Mouse (Mus musculus): ENCODE measurements around the gene Shox2.
A peak's percentile ranks its signal among the peaks of the same experiment; 100 is the strongest.

Gene Shox2

GRCm38 (mm10) chr3:66981706-66982105, at the start of gene Shox2:
Gene Shox2, minus strand, starts transcription at chr3:66981771.
- no peak for DNase-seq (ENCODE audit: low read depth, low spot score)

- DNase-seq (ENCODE audit: low read depth, low spot score), result no peak
These were observed 15.2 kb upstream of the Shox2 start for GRCm38 (mm10) chr3:66996820-66997219.

DNA sequence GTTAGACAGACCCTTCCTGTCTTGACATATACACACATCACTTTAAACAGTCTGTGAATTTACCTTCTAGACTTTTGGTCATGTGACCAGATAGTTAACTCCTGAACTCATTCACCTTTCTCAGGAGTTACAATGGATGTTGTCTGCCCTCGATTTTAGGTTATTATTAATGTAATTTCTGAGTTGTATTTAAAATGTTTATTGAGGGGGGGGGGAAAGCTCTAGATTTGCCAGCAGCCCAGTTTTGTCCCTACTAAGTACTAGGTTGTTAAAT, 4.7 kb upstream of the Shox2 start:
- no peak for DNase-seq (ENCODE audit: low read depth, low spot score)

DNA sequence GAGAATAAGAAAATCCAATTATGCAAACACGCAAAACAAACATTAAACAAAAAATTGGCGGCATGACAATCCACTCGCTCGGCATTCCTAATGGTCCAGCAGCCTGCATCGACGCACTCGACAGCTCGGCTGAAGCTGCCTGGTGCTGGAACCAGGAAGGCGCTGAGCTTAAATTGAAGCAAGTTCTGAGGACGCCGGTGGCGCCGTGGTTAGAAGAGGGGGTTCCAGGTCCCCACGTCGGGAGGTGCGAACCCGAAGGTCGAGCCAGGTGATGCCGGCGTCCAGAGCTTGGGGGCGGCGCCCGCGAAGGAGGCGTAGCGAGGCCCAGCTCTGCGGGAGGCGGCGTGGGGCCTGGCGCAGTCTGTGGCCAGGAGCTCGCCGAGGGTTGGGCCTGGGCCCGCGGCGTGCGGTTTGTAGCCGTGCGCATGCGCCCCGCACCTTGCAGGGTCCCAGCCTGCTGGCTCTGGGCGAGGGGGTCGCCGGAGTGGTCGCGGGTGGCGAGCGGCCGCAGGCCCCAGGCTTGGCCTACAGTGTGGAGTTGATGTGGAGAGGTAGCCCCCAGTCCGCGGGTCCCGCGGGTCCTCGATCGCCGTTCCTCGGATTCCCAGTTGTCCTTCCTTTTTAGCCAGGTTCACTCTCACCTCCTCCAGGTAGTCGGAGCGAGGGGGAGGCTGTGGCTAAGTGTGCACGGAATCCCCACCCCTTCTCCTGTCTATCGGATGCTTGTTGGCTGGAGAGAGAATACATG, 4.1 kb upstream of the Shox2 start:
- DNase-seq (ENCODE audit: low read depth, low spot score), result peak; percentile 66

DNA sequence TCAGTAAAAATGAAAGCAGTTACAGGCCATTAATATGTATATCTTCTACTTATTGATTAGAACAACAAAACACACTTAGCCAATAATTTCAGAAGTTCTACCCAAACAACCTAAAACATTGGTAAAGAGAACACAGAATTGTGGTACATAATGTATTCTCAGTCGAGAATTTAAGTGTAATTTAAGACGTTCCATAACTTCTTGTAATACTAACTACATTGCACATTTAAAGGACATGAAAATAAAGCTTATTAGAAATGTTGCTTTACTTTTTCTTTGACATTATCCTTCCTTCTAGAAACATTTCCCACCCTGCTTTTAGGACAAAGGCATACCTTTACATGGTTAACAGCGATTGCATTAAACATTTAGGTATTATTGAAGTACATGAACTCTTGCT, 1.9 kb upstream of the Shox2 start:
- no peak for DNase-seq (ENCODE audit: low read depth, low spot score)

GRCm38 (mm10) chr3:66982181-66982911, 775 bp upstream of the Shox2 start:
- no peak for DNase-seq (ENCODE audit: low read depth, low spot score)

DNA sequence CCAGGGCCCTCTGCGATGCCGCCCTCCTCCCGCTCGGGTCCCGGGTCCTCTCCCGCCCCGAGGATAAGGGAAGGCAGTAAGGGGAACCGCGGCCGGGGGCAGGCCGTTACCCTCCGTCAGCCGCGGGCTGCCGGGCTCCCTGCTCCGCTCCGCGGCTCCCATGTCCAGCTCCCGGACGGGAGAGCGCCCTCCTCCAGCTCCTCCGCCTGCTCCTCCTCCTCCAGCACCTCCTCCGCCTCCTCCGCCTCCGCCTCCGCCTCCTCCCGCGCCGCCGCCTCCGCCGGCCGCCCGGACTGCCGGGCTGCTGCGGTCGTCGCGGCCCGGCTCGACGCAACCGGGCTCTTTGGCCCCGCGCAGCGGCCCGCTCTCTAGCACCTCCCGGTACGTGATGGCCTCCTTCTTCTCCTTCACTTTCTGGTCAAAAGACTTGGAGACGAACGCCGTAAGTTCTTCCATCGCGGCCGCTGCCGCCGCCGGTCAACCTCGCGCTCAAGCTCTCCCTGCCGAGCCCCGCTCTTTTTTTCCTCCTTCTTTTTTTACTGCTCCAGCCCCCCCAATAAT, 390 bp downstream of the Shox2 start, which contains the start of gene Rsrc1:
Rsrc1 (plus strand) TSS at position 290 of the 561 bp plus-strand sequence.
- no peak for DNase-seq (ENCODE audit: low read depth, low spot score)

DNA sequence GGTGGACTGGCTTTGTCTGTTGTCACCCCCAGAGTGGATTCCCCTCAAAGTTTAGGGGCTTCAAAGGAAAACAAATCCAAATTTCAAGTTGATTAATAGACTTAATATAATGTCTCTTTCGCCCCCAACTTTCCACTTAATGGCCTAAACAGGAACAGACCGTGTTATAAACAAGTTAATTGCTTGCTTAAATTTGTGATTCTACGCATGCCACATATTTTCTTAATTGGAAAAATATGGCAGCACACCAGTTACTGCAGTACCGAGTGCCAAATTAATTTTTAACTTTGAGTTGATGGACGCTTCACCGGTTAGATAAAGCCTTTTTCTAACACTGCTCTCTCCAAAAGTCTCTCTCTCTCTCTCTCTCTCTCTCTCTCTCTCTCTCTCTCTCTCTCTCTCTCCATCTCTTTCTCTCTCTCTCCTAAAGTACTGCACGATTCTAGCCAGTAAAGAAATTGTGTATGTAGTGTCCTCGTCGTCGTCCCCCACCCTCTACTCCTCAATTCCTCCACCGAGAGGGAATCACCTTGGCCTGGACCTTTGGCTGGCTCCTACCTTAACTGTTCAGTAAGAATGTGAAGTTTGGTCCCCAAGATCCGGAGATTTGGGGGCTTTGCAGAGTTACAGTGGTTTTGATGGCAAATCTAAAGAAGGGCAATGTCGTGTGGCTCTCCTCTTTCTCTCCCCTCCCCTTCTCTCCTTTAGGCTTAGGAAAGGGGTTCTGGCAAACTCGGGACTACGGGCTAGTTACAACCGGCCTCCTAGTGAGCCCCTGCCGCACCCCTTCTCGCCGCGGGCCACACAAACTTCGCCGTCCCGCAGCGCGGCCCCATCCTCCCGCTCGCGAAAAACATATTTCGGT, 1.2 kb downstream of the Shox2 start:
- no peak for DNase-seq (ENCODE audit: low read depth, low spot score)

- DNase-seq (ENCODE audit: low read depth, low spot score), result no peak
These were observed 2.1 kb downstream of the Shox2 start for GRCm38 (mm10) chr3:66979491-66979890.

DNA sequence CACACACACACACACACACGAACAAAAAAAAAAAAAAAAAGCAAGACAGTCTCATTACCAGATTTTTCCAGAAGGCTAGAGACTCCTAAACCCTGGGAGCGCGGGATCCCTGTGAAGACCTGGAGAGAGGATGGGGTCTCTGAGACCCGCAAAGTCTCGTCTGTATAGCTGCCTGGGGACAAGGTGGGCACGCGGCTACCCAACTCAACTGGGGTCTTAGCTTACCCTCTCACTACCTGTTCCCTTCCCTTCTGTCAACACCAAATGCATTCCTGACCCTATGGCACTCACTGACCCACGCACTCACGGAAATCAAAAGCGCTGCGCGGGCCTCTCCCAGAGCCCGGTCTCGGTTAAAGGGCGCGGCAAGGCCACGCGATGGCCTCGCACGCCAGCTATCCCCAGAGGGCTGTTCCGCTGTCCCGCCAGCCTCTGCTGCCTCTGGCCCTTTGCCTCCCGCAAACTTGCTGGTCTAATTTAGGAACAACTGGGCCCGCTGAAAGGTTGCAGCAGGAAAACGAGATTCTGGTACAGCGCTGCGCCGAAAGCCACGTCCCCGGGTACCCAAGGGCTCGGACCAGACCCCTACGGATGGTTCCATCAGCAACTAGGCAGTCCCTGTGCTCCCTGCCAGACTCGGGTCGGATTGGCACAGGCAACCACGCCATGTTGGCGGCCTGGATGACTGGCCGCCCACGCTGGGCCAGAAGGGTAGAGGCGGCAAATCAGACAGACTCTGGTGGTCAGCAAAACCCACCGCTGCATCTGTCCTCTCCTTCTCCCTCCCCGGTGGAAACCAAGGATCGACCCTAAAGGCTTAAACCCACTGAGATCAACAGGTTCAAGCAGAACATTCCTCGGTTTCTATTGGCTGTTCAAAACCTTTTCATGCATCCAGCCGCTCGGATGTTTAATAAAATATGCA, 2.9 kb downstream of the Shox2 start:
- no peak for DNase-seq (ENCODE audit: low read depth, low spot score)

DNA sequence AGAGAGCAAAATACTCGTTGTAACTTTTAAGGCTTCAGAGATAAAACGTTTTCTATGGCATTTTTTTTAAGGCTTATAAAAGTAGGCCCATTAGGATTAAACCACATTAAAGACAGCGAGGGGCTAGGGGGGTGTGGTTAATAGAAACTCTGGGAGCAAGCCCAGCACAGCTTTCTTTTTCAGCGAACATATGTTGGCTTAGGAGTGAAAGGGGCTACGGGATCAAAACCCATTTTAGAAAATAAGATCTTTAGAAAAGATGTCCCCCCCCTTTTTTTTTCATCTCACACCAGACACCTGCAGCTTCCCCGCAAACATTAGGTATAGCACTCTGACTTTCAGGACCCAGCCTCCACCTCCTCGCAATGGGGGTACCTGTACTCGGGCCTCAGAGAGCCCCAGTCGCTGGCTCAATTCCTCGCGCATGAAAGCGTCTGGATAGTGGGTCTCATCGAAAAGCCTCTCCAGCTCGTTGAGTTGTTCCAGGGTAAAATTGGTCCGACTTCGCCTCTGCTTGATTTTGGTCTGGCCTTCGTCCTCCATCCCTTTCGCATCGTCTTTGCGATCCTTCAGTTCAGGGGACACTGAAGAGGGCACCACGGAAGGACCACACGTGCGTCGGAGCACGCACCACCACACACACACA, 3.6 kb downstream of the Shox2 start:
- no peak for DNase-seq (ENCODE audit: low read depth, low spot score)

GRCm38 (mm10) chr3:66976889-66977615, 4.5 kb downstream of the Shox2 start:
- no peak for DNase-seq (ENCODE audit: low read depth, low spot score)

DNA sequence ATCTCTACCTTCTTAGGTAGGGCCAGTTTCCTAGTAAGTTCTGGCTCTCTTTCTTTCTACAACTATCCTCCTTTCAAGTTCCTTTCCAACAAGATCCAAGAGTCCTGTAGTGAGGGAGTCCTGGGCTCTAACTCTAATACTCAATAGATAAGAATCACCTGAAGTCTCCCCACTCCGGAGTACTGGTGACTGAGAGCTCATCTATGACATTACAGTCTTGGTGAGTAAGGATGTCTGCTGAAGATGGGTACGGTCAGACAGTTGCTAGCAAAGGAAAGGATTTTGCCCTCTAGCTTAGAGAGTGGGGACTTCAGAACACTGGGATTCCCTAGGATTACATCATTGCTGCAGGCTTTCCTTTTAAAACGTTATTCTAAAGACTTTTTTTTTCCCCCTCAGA, 7.1 kb downstream of the Shox2 start:
- no peak for DNase-seq (ENCODE audit: low read depth, low spot score)

DNA sequence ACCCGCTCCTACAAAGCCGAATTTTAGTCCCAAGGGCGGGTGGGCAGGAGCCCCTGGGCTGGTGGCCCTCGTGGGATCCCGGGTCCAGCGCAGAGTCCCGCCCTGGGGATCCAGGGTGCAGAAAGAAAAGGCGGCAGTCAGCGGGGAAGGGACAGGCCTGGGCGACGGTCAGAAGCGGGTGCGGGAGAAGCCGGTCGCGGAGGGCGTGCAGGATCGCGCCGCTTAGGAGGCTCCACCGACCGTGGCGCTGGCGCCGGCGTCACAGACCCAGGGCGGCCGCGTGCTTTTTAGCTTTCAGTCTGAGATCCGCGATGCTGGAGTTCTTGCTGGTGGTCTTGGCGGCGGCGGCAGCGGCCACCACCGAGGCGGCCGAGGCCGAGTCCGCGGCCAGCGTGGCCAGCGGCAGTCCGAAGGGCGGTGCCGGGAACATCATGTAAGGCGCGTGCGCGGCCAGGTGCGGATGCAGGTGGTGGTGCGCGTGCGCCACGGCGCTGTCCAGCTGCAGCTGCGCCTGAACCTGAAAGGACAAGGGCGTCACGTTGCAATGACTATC, 8.1 kb downstream of the Shox2 start:
- DNase-seq (ENCODE audit: low read depth, low spot score), result no peak

DNA sequence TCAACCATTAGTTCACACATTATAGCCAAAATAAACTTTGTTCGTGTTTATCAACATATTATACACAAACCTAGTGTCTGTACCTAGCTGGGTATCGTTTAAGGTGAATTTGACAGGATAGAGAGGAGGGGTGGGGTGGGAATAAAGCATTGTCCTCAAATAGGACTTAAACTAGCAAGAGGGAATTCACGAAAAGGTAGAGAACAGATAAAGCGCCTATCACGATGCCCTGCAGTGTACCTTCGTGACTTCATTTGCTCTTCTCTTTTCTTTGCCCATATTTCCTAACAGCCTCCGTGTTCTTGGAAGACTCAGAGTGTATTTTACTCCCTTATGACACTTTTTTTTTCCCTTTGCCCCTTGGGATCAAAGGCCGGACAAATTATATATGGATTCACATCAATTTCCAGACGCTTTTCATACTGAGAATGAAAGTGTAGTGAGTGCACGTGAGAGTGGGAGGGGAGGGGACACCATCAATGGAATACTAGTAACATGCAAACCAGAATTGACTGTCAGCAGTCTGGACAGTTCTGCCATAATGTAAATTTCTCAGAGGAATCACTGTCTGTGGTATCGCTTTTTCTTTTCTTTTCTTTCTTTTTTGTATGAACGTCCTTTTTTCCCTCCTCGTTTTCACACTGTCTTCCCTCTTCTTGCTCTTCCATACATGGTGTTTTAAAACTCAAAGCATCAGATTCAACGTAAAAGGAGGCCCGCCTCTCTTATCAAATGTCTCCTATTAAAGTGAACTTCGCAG, 9.2 kb downstream of the Shox2 start:
- no peak for DNase-seq (ENCODE audit: low read depth, low spot score)

GRCm38 (mm10) chr3:66970661-66971331, 10.8 kb downstream of the Shox2 start:
- no peak for DNase-seq (ENCODE audit: low read depth, low spot score)

DNA sequence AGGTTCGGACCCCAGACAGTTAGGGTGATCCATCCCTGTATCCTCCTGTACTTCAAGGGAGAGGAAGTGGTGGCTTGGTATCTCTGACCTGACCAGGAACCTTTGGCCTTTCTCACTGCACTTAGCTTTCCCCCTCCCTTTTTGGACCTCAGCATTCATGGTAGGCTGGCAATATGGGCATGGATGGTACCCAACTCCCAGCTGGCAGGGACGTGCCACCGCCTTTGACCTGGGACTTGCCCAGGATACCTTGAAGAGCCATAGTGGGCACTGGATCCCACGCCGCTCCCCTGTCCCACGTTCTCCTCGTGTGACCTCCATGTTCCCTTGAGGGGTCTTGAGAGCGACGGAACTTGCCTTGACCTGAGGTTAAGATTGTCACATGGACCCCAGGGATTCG, 11.3 kb downstream of the Shox2 start:
- DNase-seq (ENCODE audit: low read depth, low spot score), result no peak

DNA sequence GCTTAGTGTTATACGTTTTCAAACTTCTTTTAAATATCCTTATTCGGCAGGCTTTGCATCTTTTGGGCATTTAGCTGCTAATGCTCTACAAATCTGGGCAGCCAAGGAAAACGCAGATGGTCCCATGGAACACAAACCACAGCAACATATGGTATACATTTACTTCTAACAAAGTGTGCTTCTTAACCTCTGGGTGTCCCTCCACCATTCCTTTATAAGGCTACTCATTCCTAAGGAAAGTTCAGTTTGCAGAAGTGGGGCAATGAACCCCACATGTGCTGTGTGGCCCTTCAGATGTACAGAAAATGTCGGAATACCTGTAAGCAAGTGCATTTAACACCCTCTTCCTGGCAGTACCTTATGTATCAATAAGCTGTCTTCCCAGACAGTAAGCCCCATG, 14.1 kb downstream of the Shox2 start:
- DNase-seq (ENCODE audit: low read depth, low spot score), result no peak

All from WW6 (cell line).